Mouse (Mus musculus) fat pad, adult 2 months (tissue): ENCODE data around the gene Stambpl1.

Source experiments
- DNase-seq: peaks from one replicate; pipeline ENCODE4 v3.0.0-alpha.2; 2011; ENCODE audit warnings: low read depth, low spot score; ENCODE audit errors: extremely low read depth

Gene Stambpl1

GRCm38 (mm10) chr19:34237746-34238145, 45.7 kb downstream of the Stambpl1 start:
- no peak for DNase-seq

DNA sequence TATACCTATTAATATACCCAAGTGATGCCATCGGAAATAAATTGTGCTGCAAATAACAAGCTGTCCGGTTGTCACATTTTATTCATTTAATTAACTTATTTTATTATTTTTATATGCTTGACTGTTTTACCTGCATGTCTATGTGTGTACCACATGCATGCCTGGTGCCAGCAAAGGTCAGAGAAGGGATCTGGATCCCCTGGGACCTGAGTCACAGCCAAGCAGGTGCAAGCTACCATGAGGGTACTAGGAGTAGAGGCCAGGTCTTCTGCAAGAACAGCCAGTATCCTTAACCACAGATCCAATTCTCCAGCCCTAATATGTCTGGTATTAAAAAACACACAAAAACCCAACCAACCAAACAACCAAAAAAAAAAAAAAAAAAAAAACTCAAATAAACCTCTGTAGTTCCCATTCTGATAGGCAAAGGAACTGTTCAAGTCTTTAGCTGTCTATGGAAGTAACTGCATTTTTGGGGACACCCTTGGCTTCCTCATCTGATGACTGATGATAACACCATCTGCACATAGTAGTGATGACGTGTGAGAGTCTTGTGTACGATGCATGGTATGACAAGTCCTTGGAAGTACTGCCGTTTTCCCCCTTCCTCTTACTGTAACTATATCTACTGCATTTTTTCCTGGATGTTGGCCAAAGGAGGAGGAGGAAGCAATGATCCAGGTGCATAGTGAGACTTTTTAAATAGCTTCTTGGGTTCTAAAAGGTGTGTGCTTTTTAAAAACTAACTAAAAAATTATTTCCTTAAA, 48.4 kb downstream of the Stambpl1 start:
- no peak for DNase-seq

- DNase-seq, result no peak
Observed at GRCm38 (mm10) chr19:34241247-34241915, 49.4 kb downstream of the Stambpl1 start.

DNA sequence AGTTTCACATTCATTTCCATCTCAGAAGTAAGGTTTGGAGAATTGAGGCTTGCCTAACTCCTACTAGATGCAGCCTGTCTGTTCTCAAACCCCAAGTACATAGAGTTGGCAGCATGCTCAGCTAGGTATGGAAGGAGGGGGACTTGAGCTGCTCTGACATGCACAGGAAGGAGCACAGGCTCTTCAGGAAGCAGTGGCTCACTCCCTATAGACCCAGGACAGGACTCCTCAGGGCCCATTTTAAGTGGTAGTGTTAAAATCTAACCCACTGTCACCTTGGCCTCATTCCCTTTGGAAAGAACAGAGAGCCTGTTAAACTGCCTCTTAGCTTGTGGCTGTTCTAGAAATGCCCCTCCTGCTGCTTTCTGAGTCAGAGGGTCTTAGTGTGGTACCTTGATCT, 50.9 kb downstream of the Stambpl1 start:
- no peak for DNase-seq

DNA sequence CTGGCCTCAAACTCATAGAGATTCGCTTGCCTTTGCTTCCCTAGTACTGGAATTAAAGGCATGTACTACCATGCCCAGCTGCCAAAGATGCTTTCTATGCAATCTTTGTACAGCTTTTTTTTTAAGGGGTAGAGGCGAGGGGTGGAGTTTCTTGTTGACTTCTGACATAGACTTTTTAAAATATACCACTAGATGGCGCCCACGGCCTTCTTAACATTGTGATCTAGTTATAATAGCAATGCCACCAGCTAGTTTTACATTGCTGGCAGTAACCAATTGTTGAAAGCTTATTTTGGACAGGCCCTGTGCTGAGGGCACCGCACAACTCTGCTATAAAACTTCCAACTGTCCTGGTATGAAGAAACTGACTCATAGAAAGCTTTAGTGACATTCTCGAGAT, 52.0 kb downstream of the Stambpl1 start:
- DNase-seq, result peak; percentile 36

DNA sequence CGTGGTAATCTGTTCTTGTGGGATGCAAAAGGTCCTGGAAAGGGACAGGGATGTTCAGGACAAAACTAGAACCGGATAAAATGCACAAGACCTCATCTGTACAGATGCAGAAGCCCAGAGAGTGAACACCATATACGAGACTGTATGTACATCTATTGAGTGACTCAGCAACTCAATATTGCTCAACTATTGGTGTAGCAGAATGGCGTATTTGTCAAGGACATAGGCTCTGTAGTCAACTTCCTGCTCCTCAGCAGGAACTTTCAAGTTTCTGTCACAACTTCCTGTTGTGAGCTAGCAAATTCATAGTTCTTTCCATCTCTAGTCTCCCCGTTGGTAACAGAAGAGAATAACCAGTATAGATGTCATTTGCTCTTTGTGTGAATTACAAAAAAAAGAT, 56.5 kb downstream of the Stambpl1 start:
- no peak for DNase-seq

DNA sequence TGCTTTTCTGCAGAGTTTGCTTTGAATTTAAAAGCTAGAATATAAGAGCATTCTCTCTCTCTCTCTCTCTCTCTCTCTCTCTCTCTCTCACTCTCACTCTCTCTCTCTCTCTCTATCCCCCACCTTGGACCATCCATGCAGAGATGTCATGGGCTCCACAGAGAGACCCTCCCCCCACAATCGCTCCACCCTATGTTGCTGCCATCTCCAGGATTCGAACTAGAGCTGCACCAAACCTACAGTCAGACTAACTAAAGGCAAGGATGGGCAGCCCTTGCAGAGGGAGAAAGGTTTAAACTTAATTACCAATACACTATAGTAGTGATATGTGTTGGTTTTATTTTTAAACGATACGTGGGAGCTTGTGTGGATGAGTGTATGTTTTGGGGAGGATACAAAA, 58.6 kb downstream of the Stambpl1 start:
- no peak for DNase-seq

DNA sequence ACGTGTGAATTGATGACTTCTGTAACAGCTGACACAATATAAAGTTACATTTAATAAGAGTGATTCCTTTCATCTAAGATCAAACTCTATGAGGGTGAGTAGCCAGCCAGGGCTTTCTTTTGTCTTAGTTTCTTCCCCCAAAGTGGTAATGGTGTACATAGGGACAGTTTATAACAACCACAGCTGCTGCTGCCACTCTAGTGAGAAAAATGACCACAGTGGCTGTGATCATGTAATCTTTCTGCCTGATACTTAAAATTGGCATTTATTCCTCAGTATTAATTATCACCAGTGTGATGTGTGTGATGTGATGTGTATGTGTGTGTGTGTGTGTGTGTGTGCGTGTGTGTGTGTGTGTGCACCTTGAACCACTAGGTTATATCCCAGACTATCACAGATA, 59.9 kb downstream of the Stambpl1 start:
- no peak for DNase-seq

DNA sequence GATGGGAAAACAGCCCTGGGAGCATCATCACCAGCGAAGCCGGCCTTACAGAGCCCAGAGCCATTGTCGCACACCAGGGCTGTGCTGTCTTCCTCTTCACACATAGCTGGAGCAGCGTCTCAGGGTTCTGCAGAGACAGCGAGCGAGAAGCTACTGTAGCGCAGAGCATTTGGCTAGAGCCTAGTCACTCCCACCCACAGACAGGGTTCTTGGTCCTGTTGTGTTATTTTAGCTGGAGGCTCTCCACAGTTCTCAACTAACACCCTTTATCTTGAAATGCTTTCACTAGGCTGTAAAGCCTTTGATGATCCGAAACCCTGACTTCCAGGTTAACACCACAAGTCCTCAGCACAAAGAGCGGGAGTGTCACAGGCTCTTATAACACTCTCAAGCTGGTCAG, 60.4 kb downstream of the Stambpl1 start:
- no peak for DNase-seq

DNA sequence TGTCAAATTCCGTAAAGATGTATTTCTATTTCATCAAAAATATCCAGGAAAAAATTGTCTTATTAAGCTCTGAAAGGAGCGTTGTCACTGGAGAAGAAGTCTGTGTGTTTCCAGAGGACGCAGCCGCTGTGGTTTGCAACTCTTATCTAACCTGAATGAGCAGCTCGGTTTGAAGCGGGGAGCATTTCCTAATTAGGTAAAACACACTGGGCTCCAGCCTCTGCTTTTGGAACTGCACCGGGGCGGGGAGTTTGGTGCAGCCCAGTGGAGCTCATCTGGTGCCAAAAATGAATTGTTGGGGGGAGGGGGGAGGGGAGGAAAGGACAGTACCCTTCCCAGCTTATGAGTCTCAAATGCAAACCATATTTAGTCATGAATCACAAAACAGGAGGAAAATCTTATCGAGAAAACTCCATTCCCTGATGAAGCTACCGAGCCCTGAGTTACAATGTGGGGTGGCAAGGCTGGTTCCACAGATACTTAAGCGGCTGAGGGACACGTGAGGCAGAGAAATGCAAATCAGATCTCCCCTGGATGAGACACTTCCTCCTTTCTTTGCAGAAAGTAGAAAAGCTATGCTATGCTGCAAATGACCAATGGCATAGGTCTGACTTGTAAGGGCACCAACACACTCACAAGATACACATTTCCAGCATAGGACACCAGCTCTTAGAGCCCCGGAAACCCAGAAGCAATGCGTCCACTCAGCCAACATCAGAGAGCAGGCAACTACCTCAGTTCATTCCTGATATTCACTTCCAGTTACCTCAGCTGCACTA, 62.3 kb downstream of the Stambpl1 start:
- no peak for DNase-seq

DNA sequence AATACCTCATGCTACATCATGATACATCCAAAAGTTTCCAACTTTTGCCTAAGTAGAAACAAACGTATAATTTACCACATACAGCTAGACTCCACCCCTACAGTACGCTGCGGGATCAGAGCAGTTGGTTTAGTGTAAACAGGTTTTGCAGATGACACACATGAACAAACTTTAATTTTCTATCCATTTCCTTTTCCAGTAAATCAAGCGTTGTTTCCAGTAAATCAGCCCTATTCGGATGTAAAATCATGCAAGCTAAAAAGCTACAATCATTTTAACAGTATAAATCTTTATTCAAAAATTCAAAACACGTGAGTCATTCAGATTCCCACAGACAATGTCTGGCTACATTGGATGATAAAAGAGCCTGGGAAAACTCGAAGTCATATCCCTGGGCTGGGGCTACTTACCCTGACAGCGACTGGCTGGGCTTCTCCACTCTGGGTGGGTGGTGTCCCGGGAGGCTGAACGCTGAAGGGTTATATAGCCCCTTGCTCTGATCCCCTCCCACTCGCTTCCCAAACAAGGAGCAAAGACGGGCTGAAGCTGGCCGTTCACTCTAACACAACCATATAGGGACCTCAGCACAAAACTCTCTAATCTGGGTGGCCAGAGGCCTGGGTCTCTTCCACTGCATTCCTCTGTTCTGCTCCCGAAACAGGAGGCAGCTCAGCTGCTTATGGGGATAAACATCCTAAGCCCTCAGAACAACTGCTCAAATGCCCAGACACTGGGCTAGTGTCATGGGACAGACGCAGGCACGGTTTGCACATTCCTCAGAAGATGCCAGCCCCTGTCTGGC, 63.1 kb downstream of the Stambpl1 start, which contains the start of gene Acta2:
Acta2 (minus strand) TSS at position 711 of the 802 bp plus-strand sequence.
- no peak for DNase-seq

DNA sequence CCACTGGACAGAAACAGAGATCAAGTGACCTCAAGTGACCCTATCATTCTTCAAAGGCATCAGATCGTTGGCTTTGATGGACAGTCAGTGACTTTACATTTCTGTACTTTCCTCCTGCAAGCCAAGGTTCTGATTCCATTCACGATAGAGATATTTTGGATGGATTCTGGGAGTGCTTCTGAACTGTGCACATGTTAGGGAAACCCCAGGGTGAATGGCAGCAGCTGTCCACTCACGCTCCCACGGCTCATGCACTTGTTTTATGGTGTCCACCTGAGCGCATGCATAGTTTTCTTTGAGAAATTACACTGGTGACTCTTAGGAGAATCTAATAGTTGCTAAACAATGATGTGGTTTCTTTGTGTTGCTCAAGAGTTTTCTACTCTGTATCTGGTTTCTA, 64.1 kb downstream of the Stambpl1 start:
- no peak for DNase-seq

GRCm38 (mm10) chr19:34256936-34257335, 64.9 kb downstream of the Stambpl1 start:
- DNase-seq, result no peak

DNA sequence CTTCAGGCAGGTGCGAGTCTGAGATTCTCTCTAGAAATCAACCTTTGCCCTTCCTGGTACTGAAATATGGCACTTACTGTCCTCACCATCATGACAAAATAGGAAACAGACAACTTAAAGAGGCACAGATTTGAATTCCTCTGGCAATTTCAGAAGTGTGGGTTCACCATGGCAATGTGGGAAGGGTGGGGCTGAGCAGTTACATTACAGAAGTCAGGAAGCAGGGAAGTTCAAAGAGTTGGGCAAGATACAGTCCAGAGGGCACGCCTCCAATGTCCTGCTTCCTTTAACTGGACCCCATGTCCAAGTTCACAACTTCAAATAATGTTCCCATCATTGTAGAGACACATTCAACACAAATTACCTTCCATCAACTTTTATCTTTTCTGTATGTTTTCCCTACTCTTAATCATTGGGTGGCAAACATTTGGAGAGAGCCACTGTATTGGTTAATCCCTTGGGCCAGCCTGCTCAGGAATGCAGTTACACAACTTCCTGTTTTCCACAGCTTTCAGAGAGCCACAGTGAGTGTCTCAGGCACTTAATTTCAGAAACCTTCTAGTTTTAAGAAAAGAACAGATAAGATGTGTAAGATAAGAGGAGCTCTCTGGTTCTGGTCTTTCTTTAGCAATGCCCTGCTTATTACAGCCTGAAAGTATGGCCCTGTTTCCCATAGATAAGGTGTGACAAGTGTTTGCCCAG, 70.4 kb downstream of the Stambpl1 start:
- DNase-seq, result no peak

GRCm38 (mm10) chr19:34265604-34266193, 73.7 kb downstream of the Stambpl1 start:
- DNase-seq, result no peak

DNA sequence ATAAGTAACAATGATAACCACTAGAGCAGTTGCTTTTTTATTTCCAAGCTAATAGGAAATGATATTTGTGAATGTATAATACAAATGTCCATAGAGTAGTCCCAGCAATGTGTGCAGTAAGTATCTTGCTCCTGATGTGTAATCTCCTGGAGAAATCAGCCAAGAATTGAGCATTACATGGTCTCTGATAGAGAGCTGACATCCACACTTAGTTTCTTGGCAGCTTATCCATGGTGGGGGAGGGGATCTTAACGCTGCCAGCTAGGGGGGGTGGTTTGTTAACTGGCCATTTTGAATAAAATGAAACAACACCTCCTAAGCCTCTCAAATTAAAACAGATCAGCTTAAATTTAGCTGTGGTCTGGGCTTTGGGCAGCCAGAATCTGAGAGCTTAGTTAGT, 77.0 kb downstream of the Stambpl1 start:
- no peak for DNase-seq

- DNase-seq, result no peak
Observed at GRCm38 (mm10) chr19:34270106-34270726, 78.2 kb downstream of the Stambpl1 start.

- no peak for DNase-seq
Observed at GRCm38 (mm10) chr19:34270824-34271464, 78.9 kb downstream of the Stambpl1 start.

GRCm38 (mm10) chr19:34273073-34273472, 81.0 kb downstream of the Stambpl1 start:
- no peak for DNase-seq
